Mouse (Mus musculus) adrenal gland, postnatal 14 days (tissue): ENCODE measurements around the gene 2900026A02Rik. TPM values are rescaled to one million over a fixed set of nuclear protein-coding genes. Genes with fewer than 3 reads are reported as not detected.

Experiments
- DNase-seq: peaks from one replicate; pipeline ENCODE4 v3.0.0; 2021; ENCODE audit warnings: mixed read lengths
- total RNA-seq: library from RNA; stranded (reverse); gene quantifications from 2 replicates; pipeline ENCODE4 v1.2.3, GENCODE M21; 2021

Gene 2900026A02Rik
- total RNA-seq, 1 experiment from 2014 or later, result 18.2 TPM

DNA sequence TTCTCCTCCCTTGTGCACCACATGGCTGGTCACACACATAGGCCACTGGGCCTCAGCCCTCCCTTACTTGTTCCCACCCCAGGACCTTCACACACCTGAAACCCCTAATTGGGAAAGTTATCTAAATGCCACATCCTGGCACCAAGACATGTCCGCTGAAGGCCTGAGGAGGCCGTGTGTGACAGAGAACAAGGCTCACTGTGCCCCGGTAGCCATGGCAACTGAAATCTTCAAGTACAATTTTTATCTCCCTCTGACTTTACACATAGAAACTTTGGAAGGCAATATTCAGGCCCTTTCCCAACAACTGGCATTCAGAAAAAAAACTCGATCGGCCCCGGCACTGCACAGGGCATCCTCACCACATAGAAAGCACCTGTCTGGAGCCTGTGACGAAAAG, 72.0 kb downstream of the 2900026A02Rik start:
- DNase-seq, result no peak

DNA sequence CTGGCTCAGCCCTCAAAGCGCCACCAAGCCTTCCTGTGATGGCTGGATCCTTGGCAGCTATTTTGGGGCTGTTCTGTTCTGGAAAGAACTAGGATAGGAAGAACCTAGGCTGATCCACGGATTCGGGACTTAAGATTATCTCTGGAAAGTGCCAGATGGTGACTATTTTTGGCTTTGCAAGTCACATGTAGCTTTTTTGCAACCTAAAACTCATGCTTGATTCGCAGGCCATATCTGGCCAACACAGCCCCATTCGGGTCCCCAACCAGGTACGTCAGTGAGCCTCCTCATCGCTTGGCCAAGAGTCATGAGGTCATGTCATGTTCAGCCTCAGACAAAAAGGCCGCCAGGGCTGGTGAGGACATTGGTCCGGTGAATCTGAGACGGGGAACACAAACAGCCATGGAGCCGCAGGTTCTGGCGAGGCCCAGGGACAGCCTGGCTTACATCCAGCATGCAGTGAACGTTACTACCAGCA, 73.0 kb downstream of the 2900026A02Rik start:
- DNase-seq, result no peak

DNA sequence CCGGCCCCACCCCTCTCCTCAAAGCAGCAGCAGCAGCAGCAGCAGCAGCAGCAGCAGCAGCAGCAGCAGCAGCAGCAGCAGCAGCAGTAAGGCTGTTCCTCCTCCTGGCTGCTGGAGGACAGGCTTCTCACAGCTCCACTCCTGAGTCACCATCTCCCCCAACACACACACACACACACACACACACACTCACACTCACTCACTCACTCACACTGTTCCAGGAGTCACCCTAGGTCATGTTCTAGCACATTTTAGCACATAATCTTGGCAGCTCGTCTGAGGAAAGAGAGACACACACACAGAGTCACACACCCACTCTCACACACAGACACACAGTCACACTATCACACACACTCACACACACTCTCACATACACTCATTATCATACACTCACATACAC, 74.4 kb downstream of the 2900026A02Rik start:
- no peak for DNase-seq

DNA sequence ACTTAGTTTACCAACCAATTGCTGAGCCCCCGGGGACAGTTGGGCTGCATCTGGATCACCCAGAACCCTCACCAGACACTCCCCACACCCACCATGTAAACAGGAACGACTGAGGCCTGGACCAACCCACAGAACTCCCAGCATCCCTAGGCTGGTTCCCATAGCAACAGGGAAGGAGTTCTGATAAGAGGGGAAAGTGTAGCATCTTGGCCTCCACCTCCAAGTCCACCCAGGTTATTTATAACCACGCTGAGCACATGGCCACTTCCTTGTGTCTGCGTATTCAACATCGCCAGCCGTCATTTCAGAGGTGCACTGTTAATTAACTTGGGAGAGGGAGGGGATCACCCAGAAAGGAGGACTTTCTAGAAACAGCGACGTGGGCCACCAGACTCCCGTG, 75.9 kb downstream of the 2900026A02Rik start:
- no peak for DNase-seq

DNA sequence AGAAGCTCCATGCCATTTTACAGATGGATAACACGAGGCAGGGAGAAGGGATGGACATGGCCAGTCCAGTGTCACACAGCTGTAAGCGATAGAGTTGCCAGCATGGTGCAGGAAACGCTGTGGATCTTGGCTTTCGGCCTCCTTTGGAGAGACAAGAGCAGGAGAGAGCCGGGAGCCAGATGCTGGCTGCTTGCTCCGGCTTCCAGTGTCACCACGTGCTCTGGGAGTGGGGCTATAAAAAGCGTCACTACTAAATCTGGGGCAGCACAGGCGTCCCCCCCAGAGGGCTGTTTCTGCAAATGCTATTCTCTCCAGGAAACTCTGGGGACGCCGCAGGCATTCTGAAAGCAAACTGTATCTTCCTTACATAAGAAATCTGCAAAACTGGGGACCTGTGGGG, 78.5 kb downstream of the 2900026A02Rik start:
- DNase-seq, result peak; percentile 32

DNA sequence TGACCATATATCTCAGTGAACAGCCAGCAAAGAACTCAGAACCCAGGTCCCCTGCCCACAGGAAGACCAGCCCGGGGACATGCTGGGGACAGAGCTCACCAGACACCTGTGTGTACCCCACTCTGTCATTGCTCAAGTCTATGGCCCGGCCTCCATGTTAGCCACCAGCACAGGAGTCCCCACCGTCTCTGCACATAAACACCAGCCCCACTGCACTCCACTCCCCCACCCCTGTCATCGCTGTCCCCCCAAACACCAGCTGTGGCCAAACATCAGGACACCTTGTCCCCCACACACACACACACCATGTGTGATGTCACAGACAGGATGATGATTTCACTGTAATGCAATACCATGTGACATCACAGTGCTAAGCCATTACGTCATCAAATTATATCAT, 79.0 kb downstream of the 2900026A02Rik start:
- DNase-seq, result no peak

DNA sequence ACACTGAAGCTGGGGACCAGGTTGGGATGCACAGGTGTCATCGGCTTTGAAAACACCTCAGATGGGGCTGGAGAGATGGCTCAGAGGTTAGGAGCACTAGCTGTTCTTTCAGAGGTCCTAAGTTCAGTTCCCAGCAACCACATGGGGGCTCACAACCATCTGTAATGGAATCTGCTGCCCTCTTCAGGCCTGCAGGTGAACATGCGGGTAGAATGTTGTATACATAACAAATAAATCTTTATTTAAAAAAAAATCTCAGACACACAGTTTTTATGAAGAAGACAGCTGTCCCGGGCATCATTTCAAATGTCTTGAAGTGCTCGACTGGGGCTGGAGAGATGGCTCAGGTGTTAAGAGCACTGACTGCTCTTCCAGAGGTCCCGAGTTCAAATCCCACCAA, 80.2 kb downstream of the 2900026A02Rik start:
- DNase-seq, result no peak

DNA sequence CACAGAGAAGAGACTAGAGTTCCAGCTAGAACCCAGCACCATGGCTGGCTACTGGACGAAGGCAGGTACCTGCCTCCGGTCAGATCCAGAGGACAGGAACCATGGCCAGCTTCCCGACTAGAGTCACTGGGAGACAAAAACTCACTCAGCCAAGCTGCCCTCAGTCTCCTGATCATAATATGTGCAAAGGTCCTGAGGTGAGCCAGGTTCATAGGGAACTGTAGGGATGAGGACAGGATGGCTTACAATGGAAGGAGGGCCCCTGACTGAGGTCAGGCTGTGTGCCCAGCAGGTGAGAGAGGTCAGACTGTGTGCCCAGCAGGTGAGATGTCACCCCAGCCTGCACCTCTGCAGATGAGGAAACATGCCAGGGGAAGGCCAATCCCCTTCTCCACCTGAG, 81.0 kb downstream of the 2900026A02Rik start:
- DNase-seq, result no peak

DNA sequence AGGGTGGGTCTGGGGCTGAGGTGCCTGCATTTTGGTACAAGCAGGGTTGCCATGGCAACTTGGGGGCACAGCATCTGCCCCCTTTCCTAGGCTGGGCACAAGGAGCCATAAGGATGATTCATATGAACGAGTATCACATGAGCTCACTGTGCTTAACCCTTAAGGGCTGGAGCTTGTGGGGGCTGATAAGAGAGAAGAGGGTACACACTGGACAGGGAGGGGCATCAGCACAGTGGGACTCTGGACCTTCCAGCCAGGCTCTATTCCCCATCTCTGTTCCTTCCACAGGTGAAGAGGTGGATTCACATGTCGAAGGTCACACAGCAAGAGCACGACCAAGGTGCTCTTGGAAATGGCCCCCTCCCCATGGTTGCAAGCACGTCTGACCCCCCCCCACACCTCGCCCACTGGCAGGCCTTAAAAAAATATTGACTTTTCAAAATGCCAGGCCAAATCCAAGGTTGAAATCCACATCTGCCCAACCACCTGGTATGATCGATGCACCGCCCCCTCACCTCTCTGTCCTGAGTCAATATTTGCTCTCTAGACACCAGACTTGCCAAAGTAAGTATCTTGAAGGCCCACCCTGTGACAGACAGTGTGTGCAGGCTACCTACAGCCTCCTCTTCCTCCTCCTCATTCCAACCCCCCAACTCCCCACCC, 81.8 kb downstream of the 2900026A02Rik start:
- DNase-seq, result no peak

DNA sequence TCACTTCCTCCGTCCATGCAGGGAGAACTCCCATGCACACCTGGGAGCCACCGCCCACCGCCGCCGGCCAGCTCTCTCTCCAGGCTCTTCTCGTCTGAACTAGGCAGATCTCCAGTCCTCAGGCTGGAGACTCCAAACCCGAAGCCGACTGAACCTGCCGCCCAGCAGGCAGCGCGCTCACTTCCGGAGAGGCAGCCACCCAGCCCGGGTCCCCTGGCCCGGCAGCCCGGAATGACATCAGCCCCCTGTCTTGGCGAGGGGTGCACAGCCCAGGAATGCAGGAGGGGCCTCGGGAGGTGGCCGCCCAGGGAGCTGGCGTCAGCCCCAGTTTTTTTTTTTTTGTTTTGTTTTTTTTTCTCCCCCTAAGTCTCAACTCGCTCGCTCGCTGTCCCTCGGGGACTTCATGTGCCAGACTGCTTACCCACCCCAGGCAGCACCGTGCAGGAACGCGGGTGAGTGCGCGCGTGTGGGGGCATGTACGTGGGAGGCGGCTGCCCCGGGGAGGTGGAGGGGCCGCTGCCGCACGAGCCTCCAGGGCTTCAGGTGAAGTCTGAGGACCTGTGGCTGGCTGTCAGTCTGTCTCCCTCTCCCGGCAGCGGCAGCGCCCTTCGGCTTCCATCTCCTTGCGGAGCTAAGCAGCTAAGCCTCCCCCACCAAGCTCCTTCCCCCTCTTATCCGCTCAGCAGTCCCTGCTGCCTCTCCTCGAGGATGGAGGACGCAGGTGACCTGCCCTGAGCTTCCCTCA, 82.5 kb downstream of the 2900026A02Rik start:
- DNase-seq, result peak; percentile 71

DNA sequence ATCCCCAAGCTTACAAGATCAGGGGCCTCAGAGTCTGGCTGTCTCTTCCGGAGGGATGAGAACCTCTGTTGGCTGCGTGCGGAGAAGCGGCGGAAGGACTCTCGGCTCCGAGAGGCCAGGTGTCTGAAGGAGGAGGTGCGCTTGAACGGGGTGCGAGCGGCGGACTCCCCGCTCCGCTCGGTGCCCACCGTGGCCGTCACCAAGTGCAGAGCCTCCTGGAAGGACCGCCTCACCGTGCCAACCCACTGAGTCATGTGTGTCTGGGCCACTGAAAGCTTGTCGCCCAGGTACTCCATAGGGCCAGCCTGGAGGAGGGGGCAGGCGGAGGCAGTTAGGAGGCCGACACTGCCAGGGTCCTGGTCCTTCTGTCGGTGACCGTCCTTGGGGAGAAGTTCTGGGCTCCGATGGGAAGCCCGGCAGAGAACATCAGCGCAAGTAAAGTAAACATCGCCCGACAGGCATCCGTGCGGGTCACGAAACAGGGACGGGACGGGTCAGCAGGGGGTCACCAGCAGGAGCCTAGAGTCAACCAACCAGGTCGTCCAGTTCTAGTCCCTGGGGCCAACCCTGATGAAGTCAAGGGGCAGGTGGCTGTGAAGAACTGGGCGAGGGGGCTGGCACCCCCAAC, 83.2 kb downstream of the 2900026A02Rik start:
- no peak for DNase-seq

DNA sequence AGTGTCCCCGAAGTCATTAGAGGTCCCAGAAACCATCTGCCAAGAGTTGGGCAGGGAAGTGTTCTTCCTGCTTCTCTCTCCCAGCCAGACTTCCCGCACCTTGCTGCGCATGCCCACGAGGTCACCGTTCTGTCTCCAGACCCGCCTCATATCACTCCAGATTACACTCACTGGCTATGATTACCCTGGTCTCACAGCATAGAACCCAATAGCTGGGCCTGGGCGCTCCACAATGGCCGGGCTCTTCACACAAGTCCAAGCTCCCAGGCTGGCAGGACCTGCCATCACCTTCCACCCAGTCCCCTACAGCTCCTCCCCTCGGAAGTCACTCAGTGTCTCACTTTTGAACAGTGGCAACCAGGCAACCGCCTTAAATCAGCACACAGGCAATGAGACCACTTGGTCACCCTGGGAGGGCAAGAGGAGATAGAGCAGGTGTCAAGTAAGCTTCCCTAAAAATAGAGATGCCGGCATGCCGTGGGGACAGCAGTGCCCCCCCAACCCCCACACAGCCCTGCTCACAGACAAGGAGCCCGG, 84.0 kb downstream of the 2900026A02Rik start:
- peak; percentile 37 for DNase-seq

DNA sequence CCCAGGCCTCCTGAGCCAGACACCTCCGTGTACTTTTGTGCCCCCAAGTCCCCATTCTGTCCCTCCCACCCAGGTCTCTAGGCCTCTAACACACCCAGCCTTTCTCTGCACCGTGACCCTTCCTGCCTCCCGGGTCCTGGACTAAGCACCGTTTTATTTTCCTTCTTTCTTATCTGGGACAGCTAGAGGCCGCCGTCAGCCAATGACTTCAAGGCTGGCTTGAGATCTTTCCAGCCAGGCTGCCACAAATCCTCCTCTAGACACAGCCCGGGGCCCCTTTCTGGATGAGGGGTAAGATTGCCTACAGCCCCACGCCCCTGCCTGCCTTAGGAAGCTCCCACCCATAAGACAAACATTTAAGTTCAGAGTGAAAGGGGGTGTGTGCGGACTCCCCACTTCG, 85.5 kb downstream of the 2900026A02Rik start:
- no peak for DNase-seq

DNA sequence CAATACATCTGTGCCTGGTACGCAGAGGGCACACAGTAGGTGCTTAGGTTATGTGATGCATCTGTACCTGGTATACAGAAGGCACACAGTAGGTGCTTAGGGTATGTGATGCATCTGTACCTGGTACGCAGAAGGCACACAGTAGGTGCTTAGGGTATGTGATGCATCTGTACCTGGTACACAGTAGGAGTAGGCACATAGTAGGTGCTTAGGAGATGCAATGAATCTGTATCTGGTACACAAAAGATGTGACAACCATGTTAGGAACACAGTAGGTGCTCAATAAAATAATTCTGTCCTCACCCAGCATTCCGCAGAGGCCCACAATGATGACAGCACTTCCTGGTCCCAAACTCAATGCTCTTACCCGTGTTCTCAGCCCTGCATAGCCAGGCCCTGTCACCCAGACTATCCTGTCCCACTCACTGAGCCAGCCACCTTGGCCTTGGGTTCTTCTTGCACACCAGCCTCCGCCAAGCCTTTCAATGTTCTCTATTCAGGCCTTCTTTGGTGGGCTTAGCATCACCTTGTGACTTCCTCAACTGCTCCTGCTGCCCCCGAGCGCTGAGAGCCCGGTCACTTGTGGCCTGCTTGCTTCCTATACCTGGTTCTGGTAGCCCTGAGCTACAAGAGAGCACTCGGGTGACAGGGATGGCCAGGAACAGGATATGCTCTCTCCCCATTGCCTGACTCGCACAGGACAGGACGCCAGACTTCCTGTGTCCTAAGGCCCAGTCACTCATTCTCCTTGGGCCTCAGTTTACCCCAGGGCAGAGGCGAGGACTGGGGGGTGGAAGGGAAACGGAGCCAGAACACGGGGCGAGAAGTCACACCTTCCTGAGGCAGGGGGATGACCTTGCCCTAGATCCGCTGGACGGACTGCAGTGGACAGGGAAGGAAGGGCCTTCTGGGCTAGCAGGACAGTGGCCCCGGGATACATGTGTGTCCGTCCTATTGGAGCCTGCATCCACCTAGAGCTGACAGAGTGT, 87.0 kb downstream of the 2900026A02Rik start:
- no peak for DNase-seq

DNA sequence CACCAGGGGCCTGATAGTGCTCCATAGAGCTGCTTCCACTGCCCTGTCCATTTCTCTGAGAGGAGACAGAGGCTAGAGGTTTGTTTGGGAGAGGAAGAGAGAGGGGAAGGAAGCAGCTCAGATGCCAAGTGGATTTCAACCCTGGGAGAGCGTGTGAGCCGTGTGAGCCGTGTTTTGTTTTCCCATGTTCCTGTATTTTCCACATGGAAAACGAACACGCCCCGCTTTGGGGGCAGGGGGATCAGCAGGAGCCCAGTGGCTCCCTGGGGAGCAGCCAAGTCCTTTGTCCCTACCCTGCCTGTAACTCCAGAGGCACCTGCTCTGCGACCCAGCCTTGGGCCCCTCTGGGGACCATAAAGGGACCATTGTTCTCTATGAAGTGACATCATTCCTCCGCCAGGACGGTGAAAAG, 88.0 kb downstream of the 2900026A02Rik start:
- DNase-seq, result peak; percentile 57

DNA sequence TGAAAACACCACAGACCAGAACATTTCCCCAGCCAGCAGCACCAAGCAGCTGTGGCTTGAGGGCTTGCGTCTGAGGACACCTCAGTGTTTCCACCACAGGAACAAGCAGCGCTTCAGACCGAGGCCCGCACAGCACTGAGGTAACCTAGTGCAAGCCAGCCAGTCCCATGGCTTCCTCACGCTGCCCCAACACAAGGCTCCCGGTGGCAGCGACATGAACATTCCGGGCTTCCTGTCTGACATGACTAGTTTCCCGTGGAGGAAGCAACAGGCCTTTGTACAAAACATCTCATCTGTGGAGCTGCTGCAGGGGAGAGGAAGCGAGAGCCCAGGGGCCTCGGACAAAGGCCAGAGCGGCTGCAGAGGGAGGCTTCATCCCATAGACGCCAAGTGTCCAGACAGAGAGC, 88.4 kb downstream of the 2900026A02Rik start:
- peak; percentile 45 for DNase-seq

DNA sequence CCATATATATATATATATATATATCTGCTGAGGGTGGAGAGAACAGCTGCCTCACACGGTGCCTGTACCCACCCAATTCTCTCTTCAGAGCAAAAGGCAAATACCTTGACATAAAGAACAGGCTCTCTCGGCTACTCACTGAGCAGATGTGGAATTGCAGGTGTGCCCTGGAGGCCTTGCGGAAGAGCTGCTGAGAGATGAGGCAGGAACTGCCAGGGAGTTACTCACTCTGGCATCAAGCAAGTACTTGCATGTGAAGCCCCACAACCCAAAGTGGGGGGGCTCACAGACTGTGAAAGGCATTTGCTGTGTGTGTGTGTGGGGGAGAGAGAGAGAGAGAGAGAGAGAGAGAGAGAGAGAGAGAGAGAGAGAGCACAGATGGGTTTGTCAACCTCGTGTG, 92.6 kb downstream of the 2900026A02Rik start:
- no peak for DNase-seq

DNA sequence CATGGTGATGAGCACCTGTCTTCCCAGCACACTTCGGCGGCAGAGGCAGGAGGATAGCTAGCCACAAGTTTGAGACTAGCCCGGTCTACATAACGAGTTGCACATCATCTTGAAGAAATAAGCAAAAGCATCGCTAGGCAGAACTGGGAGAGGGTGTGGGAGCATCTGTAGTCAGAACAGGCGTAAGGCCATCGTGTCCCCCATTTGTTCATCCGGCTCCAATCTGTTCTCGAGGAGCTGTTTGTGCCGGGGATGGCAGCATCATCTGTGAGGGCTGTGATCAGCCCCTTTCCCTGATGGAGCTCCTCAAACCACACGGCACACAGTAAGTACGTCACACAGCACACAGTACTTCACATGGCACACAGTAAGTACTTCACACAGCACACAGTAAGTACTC, 94.6 kb downstream of the 2900026A02Rik start:
- DNase-seq, result no peak

DNA sequence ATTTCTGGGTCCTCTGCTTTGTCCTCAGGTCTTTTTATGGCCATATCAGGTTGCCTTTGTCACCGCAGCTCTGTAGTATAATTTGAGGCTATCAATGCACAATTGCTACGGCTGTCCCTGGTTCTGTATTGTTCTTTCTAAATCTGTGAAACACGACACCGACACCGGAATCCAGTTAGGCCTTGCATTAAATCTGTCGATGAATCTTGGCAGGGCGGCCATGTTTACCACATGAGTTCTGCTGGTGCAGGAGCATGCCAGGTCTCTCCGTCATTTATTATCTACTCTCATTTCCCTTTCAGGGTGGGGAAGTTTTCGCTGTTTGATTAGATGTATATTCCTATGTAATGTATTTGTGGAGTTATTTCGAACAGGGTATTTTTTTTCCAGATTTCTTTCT, 97.3 kb downstream of the 2900026A02Rik start:
- DNase-seq, result no peak

DNA sequence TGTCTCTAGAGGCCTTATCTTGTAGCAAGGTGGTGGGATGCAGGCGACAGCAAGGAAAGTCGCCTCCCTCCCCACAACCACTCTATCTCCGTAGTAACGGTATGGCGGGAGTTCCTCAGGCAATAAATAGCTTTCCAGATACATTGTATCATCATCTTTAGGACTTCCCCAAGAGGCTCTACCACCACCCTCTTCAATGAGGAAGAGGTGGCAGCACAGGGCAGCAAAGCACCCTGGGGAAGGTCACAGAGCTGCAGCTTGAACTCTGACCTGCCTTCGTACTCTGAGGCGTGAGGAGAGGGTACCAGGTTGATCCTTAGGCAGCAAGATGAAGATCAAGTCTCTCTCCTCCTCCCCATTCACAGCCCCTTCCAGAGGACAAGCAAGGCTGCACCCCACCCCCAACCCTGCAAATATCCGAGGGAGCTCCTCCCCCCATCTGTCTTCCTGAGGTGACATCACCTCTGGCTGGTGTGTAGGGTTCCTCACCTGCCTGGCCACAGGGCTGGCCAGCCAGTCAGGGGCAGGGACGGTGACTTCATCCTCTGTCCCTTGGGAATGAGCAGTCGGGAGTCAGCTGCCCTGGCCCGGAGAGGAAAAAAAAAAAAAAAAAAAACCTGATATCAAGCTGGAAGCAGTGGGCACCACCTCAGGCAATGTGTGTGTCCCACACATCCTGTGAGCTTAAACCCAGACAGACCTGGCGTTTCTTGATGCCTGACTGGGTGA, 98.5 kb downstream of the 2900026A02Rik start:
- DNase-seq, result no peak

DNA sequence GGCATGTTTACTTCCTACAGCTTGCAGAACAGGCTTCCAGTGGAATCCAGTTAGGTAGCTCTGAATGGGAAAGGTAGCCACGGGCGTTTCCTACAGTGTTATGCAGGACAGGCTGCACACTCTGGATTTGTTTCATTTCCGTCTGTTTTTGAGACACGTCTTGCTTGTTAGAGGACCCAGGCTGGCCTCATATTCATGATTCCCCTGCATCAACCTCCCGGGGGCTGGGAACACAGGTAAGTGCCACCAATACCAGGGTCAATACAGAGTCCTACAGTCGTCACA, 99.5 kb downstream of the 2900026A02Rik start:
- no peak for DNase-seq
